Mouse (Mus musculus): ENCODE data around the gene Dip2b.
"Not testable (repeated sequence)": the region's sequence is repeated elsewhere in the genome, so short reads cannot be mapped to it uniquely, and the experiment has no call there.

The Dip2b gene

DNA sequence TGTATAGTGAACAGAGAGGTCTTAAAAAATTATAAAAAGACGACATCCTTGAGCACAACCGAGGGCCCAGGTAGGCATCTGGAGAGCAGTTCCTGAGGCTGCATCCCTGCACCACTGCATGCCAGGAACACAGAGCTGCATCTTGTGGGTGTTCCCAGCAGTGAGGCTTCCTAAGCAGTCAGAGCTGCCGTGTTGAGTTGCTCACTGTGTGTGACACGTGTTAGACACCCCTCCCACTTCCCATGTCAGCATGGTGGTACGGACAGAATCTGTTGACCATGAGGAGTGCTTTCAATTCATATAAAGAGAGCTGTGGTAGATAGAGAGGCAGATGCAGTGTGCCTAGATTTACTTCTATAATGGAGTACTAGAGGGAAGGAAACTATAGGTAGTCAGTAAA, 218.8 kb downstream of the Dip2b start:
- DNase-seq (ENCODE audit: low spot score in 2 of 2): no peak

DNA sequence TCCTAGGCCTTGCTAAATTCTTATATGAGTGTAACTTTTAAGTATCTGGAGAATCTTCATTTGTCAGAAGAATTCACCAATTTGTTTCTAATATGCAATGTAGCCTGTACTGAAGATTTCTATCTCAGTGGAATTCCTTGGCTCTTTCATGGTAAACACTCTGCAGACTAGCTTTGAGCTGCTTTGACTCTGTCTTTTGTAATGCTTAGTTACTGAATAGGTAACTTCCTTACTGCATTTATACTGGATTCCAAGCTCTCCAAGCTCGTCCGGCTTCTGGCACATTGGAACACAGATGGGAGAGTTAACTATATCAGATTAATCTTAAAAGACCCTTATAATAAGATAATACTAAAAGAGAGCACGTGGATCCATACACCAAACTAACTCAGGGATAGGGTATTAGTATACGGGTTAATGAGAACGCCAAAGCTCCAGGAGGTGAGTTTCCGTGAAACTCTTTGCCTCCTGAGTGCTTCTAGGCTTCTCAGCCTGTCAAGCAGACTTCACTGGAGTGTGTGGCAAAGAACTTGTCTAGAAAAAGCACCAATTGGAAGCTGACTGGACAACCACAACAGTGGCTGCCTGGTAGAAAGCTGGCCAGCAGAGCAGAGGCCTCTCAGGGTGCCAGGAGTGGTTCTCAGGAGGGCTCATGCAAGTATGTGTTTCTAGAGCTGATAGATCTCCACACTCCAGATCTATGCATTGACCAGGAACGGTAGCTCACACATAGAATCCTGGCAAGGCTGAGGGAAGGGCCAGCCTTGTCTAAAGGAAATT, 220.4 kb downstream of the Dip2b start:
- DNase-seq (ENCODE audit: low spot score in 2 of 2): no peak

DNA sequence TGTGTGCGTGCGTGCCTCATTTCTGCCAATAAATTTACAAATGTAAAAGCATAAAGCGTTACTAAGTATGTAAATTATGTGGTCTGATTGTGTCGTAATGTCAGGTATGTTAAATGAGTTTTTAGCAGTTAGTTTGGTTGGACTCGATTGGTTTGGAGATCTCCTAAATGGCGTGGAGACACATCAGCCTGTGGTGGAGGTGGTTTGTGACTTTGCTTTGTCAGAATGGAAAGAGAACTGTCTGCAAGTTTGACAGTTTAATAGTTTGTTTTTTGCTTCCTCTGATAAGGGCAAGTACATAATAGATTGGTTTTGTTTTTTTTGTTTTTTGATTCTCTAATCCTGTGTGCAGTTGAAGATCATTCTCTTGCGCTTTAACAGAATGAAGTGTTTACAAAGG, 221.9 kb downstream of the Dip2b start:
- not testable (repeated sequence) for DNase-seq (ENCODE audit: low spot score in 2 of 2)

DNA sequence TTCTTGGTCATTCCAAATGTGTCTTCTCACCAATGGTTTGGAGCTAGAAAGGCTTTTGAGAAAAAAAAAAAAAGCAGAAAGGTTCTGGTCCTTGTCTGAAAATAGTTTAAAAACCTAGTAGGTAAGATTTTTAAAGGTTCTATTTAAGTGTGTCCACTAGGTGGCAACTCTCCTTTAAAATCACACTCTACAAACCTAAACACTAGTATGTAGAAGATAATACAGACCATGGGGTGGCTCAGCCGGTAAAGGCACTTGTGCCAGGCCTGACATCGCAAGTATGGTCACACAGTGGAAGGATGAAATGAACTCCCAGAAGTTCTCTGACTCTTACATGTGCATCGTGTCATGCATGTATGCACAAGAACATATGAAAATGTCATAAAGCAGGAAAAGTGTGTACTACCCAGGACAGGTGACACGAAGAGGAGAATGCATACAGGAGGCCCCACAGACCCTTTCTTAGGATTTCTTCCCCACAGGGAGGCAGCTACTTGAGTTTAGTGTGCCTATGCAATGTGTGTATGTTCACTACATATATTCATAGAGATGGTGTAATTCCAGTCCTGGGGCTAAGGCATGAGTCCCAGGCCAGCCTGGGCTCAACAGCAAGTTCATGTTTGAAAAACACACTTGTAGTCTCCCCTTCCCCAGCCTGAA, 224.9 kb downstream of the Dip2b start:
- peak in 1 of 2 experiments; percentile 8 for DNase-seq (ENCODE audit: low spot score in 2 of 2)

DNA sequence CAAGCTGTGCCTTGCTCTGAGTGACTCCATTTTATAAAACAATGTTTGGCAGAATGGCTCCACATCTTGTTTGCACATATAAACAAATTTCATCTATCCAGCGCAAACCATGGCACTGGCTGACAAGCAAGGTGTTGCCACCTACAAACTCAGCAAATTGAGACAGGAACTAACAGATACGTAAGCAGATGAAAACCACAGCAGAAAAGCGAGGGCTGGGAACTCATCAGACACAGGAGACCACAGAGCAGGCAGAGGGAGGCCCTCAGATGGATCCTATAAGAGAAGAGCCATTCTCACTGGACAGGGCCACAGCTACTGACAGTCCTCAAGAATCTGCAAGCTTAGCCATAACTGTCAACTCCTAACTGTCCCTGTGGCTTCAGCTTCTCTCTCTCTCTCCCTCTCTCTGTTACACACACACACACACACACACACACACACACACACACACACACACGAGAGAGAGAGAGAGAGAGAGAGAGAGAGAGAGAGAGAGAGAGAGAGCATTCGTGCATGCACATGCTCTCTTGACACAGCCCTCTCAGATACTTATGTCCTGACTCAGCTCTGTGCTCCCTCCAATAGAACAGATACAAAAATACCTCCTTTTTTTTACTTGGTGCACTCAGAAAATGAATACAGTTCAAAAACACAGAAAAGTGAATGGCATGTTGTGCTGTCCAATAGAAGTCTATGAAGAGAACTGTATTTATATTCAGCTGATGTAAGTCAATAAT, 227.3 kb downstream of the Dip2b start:
- DNase-seq (ENCODE audit: low spot score in 2 of 2): peak; percentile 39 to 65

DNA sequence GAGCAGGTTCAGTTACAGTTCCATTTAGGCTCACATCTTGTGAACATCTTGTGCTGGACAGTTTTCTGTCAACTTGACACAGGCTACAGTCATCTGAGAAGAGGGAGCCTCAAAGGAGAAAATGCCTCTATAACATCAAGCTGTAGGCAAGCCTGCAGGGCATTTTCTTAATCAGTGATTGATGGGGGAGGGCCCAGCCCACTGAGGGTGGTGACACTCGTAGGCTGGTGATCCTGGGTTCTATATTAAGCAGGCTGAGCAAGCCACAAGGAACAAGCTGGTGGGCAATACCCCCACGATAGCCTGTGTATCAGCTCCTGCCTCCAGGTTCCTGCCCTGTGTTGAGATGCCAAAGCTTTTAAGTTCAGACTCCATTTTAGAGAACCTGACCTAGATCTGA, 230.5 kb downstream of the Dip2b start:
- no peak for DNase-seq (ENCODE audit: low spot score in 2 of 2)

Data from natural killer cell, adult 2 months (primary cell).